Mouse (Mus musculus) ES-Bruce4 (cell line): ENCODE measurements around the gene Tango2. TPM values are rescaled to one million over a fixed set of nuclear protein-coding genes. Genes with fewer than 3 reads are reported as not detected.

ENCODE experiments used
- H3K27ac ChIP-seq: 2 replicates; pipeline ENCODE4 v1.5.1; 2012; ENCODE audit warnings: low read length, inconsistent platforms; ENCODE audit not compliant: insufficient read depth
- H3K27me3 ChIP-seq: 2 replicates; pipeline ENCODE4 v1.6.1; 2012; ENCODE audit warnings: mild to moderate bottlenecking, low read length, inconsistent platforms; ENCODE audit not compliant: control insufficient read depth, poor library complexity, insufficient read depth, severe bottlenecking
- H3K36me3 ChIP-seq: 2 replicates; pipeline ENCODE4 v1.6.1; 2012; ENCODE audit warnings: inconsistent platforms, mild to moderate bottlenecking, low read length, moderate library complexity; ENCODE audit not compliant: control insufficient read depth, poor library complexity, insufficient read depth, severe bottlenecking
- H3K4me1 ChIP-seq: one replicate; pipeline ENCODE4 v1.8.1; 2011; ENCODE audit warnings: low read length; ENCODE audit not compliant: control insufficient read depth, insufficient read depth
- H3K4me3 ChIP-seq: 2 replicates; pipeline ENCODE4 v1.5.1; 2011; ENCODE audit warnings: low read depth, mild to moderate bottlenecking, low read length
- H3K9ac ChIP-seq: 2 replicates; pipeline ENCODE4 v1.6.1; 2012; ENCODE audit warnings: low read depth, mild to moderate bottlenecking, inconsistent platforms; ENCODE audit not compliant: poor library complexity, severe bottlenecking
- H3K9me3 ChIP-seq: replicated peaks from 2 replicates; pipeline ENCODE4 v1.6.1; 2012; ENCODE audit warnings: mild to moderate bottlenecking, low read length, inconsistent platforms; ENCODE audit not compliant: control insufficient read depth, poor library complexity, insufficient read depth, severe bottlenecking
- CTCF ChIP-seq: IDR thresholded peaks from one replicate; pipeline ENCODE4 v1.8.1; 2011; ENCODE audit warnings: low read depth, low read length
- EP300 ChIP-seq: IDR thresholded peaks from 2 replicates; pipeline ENCODE4 v1.6.1; 2011; ENCODE audit warnings: low read depth, low read length; ENCODE audit not compliant: insufficient read depth
- POLR2A ChIP-seq: IDR thresholded peaks from one replicate; pipeline ENCODE4 v1.8.1; 2011; ENCODE audit warnings: low read length; ENCODE audit not compliant: insufficient read depth
- polyA plus RNA-seq: library from polyadenylated mRNA; stranded (reverse); fragments of >200 nt; gene quantifications from 2 replicates; pipeline ENCODE4 v1.2.4, GENCODE M21; 2011; ENCODE audit warnings: low read depth; ENCODE audit not compliant: missing spikeins, insufficient read depth, insufficient read length

Gene Tango2
- polyA plus RNA-seq, 1 experiment: 19.3 TPM

DNA sequence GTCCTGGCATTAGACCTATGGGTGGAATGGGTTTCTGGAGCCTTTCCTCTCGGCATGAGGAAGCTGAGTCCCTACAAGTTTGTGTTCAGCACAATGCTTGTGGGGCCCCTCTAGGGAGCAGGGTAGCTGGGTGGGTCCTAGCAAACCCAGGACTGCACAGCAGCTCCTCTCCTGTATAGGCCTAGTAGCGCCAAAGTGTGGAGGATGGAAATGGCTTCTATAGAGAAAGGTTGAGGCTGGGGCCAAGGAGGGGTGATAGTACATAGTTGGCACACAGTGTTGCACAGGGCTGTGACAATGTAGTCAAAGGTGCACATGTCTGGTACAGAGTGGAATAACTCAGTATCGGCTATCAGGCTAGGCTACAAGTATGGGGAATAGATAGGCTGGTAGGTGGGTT lies 46.2 kb upstream of the Tango2 start:
- H3K9ac ChIP-seq: no peak overlapping the region
- H3K27ac ChIP-seq: no peak overlapping the region
- no peaks in the 10 kb centered on the region for H3K27me3 ChIP-seq
- H3K4me3 ChIP-seq: no peak overlapping the region
- H3K4me1 ChIP-seq: peaks cover 11% of the 10 kb centered on the region
- TF ChIP-seq CTCF: no peak
- TF ChIP-seq EP300: no peak
- no peak for TF ChIP-seq POLR2A
- H3K36me3 ChIP-seq: 0 out of 2 replicates have a peak, but pooled peaks cover 7% of the 10 kb centered on the region
- H3K9me3 ChIP-seq: no peaks in the 10 kb centered on the region

DNA sequence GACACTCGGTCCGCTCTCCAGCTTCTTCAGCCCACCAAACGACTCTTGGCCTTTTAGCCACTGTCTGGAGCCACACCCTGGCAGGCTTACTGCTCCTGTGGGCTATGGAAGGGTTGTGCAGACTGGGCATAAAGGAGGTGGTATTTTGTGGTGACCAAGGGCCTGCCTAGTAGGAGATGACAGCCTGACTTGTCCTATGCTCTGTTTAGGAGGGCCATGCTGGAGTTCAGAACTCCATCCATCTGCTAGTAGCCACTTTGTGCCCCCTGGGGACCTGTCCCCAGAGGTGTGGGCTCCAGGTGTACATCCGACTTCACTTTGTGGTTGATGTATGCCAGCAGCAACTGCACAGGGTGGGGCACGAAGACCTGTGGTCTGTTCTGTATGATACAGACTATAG lies 45.7 kb upstream of the Tango2 start:
- Histone ChIP-seq H3K9me3 (no peaks in the 10 kb centered on the region), H3K4me1 (peaks cover 11% of the 10 kb centered on the region), H3K27me3 (no peaks in the 10 kb centered on the region), H3K4me3 (peak overlapping the region; percentile 84), H3K9ac (peak overlapping the region; percentile 73), H3K27ac (no peak overlapping the region), H3K36me3 (0 out of 2 replicates have a peak, but pooled peaks cover 6% of the 10 kb centered on the region)
- no peak for TF ChIP-seq CTCF
- TF ChIP-seq EP300: no peak
- TF ChIP-seq POLR2A: no peak

DNA sequence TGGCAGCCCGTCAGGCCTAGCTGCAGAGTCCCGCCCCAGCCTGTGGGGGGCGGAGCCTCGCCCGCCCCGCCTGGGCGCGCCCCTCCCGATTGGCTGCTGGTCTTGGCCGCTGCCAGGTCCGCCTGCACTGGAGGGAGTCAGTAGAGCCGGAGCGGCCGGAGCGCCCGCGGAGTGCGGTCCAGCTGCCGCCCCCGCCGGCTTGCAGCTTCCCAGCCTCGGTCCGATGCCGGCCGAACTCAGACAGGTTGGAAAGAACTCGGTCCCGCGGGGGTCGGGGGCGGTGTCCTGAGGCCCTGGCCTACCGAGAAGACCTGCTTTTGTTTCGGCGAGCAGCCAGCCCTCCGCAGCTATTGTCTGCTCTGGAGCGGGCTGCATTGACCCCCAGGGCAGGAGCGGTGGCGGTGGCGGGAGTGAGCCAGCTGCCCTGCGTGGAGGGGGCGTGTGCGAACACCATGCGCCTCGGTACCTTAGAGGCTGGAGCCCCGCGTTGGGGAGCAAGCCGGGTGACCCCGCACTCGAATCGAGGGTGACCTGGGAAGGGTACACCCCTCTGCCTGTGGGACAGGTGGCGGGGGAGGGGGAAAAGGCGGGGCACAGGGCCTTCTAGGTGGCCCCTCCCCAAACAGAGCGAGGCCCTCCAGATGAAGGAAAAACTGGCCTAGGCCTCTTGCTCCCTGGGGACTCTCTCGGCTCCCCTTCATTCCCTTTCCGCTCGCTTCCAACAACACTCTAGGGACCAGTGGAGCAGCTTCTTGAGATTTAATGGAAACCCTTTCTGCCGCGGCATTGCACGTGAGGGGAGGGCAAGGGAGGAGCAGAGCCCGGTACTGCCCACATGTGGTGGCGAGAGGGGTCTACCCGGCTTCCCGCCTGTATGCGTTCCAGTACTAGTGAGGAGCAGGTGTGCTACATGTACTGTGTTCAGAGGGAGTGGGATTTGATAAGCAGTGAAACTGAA lies 44.8 kb upstream of the Tango2 start:
- peak; percentile 53 for TF ChIP-seq CTCF
- TF ChIP-seq POLR2A: no peak
- TF ChIP-seq EP300: no peak
- Histone ChIP-seq H3K4me3 (peak overlapping the region; percentile 84), H3K9me3 (no peaks in the 10 kb centered on the region), H3K27me3 (no peaks in the 10 kb centered on the region), H3K9ac (peak overlapping the region; percentile 73), H3K27ac (no peak overlapping the region), H3K36me3 (0 out of 2 replicates have a peak, but pooled peaks cover 6% of the 10 kb centered on the region), H3K4me1 (peaks cover 17% of the 10 kb centered on the region)

DNA sequence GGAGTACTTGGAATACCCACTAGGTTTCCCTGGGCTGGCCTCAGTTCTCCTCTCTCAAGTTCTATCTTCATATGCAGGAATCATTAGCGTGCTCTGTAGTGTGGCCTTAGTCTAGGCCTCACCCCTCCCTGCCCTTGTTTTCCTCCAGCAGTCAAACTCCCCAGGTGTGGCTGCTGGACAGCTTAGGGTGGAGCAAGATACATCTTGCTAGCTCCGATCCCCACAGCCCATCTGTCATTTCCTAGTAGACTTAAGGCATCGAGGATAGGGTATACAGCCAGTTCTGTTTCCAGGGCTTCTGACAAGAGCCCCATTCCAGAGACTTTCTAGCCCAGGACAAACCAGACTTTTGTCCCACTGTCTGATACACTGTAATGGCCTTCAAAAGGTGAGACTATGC lies 43.8 kb upstream of the Tango2 start:
- peak overlapping the region; percentile 19; the same call in 1 of the 2 replicates for H3K27ac ChIP-seq
- peaks cover 22% of the 10 kb centered on the region for H3K4me1 ChIP-seq
- H3K36me3 ChIP-seq: no peaks in the 10 kb centered on the region
- no peaks in the 10 kb centered on the region for H3K9me3 ChIP-seq
- no peak for TF ChIP-seq POLR2A
- TF ChIP-seq CTCF: no peak
- no peak for TF ChIP-seq EP300
- H3K9ac ChIP-seq: no peak overlapping the region
- no peak overlapping the region for H3K4me3 ChIP-seq
- no peaks in the 10 kb centered on the region for H3K27me3 ChIP-seq

DNA sequence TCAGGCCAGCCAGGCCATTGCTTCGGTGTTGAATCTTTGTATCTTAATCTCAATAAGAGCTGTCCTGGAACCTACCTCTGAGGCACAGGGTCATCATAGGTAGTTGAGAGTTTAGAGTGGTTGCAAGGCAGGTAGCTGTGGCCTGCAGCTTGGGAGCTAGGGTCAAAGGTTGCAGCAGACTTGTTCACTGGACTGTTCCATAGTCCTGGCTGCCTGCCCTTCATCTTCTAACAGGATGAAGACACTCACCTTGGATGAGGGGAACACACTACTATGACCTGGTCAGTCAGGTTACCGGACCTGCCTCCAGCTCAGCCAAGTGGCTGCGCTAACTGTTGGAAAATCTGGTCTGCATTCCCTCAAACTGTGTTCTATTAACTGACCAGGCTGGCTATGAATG lies 43.2 kb upstream of the Tango2 start:
- no peak overlapping the region for H3K27ac ChIP-seq
- TF ChIP-seq EP300: no peak

DNA sequence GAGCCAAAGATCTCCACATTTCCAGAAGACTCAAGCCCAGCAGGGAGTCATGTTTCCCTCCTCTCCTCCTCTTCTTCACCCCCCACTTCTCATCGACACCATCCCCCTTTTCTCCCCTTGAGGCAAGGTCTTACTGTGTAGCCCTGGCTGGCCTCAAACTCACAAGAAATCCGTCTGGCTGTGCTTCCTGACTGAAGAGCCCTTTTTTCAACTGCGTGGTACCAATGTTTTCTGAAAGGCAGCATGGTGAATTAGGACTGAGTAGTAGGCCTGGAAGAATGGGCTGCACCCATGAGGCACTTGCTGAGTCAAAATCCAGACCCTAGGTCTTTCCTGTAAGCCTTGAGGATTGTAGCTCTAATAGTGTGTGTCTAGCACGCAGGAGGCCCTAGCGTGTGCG lies 42.5 kb upstream of the Tango2 start:
- Histone ChIP-seq H3K4me1 (peaks cover 19% of the 10 kb centered on the region), H3K9me3 (no peaks in the 10 kb centered on the region), H3K36me3 (no peaks in the 10 kb centered on the region), H3K4me3 (no peak overlapping the region), H3K9ac (no peak overlapping the region), H3K27me3 (no peaks in the 10 kb centered on the region), H3K27ac (no peak overlapping the region)
- TF ChIP-seq CTCF: no peak
- TF ChIP-seq POLR2A: no peak
- TF ChIP-seq EP300: no peak

More for the DNA sequence above, 43.2 kb upstream of the Tango2 start:
- Histone ChIP-seq H3K9me3 (no peaks in the 10 kb centered on the region), H3K9ac (no peak overlapping the region), H3K36me3 (no peaks in the 10 kb centered on the region), H3K4me3 (no peak overlapping the region), H3K4me1 (peaks cover 21% of the 10 kb centered on the region), H3K27me3 (no peaks in the 10 kb centered on the region)
